Mouse (Mus musculus) midbrain, embryonic 16.5 days (tissue): ENCODE measurements around the gene Tead4. TPM values are rescaled to one million over a fixed set of nuclear protein-coding genes. Genes with fewer than 3 reads are reported as not detected.
"Not testable (repeated sequence)": the region's sequence is repeated elsewhere in the genome, so short reads cannot be mapped to it uniquely, and the experiment has no call there.

ENCODE experiments used
- ATAC-seq: fragments of 200-750 bp; cut with Nextera tagmentation; 2 replicates; pipeline ENCODE4 v1.8.0; 2017; ENCODE audit warnings: moderate TSS enrichment
- H3K27ac ChIP-seq: fragments of 300-500 bp; sonication (generic); 2 replicates; pipeline ENCODE4 v1.5.1; 2014; ENCODE audit warnings: mild to moderate bottlenecking, low read length, mixed read lengths
- H3K27me3 ChIP-seq: fragments of 300-500 bp; sonication (generic); 2 replicates; pipeline ENCODE4 v1.6.1; 2014; ENCODE audit warnings: low read depth, low read length, mixed read lengths; ENCODE audit not compliant: control insufficient read depth, insufficient read depth
- H3K36me3 ChIP-seq: fragments of 300-500 bp; sonication (generic); 2 replicates; pipeline ENCODE4 v1.6.1; 2014; ENCODE audit warnings: mild to moderate bottlenecking, low read length, moderate library complexity, mixed read lengths; ENCODE audit not compliant: control insufficient read depth, insufficient read depth
- H3K4me1 ChIP-seq: fragments of 300-500 bp; sonication (generic); 2 replicates; pipeline ENCODE4 v1.6.1; 2014; ENCODE audit warnings: mild to moderate bottlenecking, low read length, mixed read lengths; ENCODE audit not compliant: control insufficient read depth, insufficient read depth
- H3K4me2 ChIP-seq: fragments of 300-500 bp; sonication (generic); 2 replicates; pipeline ENCODE4 v1.6.1; 2014; ENCODE audit warnings: mild to moderate bottlenecking, low read length, mixed read lengths
- H3K4me3 ChIP-seq: fragments of 300-500 bp; sonication (generic); 2 replicates; pipeline ENCODE4 v1.5.1; 2014; ENCODE audit warnings: low read depth, mild to moderate bottlenecking, low read length, moderate library complexity, mixed read lengths
- H3K9ac ChIP-seq: fragments of 300-500 bp; sonication (generic); 2 replicates; pipeline ENCODE4 v1.6.1; 2014; ENCODE audit warnings: low read depth, low read length, mixed read lengths
- H3K9me3 ChIP-seq: fragments of 300-500 bp; sonication (generic); replicated peaks from 2 replicates; pipeline ENCODE4 v1.6.1; 2014; ENCODE audit warnings: mild to moderate bottlenecking, low read length, mixed read lengths; ENCODE audit not compliant: control insufficient read depth, poor library complexity, severe bottlenecking
- WGBS: fragments of 180-500 bp; shearing (Covaris S2); extraction: QIAGEN DNeasy Blood & Tissue Kit; methylation state at CpG from one replicate; pipeline ENCODE4 v1.1.7; 2014; 5-methylcytosine and 5-hydroxymethylcytosine counted together
- polyA plus RNA-seq: library from polyadenylated mRNA; unstranded; fragments of >200 nt; fragmentation: Nextera tagmentation; extraction: Ambion mirVana; gene quantifications from 2 replicates; pipeline ENCODE4 v1.2.1, GENCODE M21; 2015

Gene Tead4
- polyA plus RNA-seq, 1 experiment from 2014 or later, result 0.58 TPM

DNA sequence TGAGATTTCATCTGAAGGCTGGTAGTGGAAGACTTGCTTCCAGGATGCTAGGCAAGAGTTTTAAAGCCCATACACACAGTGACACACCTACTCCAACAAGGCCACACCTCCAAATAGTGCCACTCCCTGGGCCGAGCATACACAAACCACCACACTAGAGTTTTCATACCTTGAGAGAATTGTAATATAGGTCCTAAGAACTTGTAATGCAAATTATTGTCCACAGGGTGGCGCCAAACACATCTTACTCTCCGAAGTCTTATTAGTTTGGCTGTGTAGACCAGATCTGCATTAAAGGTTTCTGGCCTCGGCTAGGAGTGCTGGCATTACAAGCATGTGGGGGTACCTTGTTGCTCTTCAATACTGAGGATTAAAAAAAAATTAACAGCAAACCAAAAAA, 17.7 kb upstream of the Tead4 start:
- ATAC-seq, result peak; percentile 71
- Histone ChIP-seq H3K27ac (no peak overlapping the region), H3K4me3 (no peak overlapping the region), H3K4me1 (no peaks in the 10 kb centered on the region), H3K36me3 (peaks cover 17% of the 10 kb centered on the region), H3K9ac (no peak overlapping the region), H3K9me3 (no peaks in the 10 kb centered on the region), H3K27me3 (no peaks in the 10 kb centered on the region), H3K4me2 (no peak overlapping the region)
- 8% methylated on average over 4 of the region's 4 CpGs for WGBS

DNA sequence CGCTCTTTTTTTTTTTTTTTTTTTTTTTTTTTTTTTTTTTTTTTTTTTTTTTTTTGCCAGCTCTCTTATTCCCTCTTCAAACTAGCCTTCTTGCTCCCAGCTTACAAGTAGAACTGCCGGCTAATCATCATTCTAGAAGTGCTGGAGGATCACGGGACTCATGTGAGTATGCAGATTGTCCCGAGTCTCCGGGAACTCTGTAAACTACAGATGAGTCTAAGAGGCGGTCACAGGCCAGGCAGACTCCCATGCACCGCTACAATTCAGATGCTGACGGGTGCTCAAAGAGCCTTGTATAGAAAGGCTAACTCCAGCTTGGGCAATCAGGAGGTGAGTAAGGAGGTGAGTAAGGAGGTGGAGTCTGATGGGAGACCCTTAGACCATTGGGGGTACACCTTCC, 15.0 kb upstream of the Tead4 start:
- H3K9ac ChIP-seq, result no peak overlapping the region
- H3K4me3 ChIP-seq, result no peak overlapping the region
- no peaks in the 10 kb centered on the region for H3K36me3 ChIP-seq
- WGBS, result 79% methylated on average over 8 of the region's 8 CpGs
- no peaks in the 10 kb centered on the region for H3K27me3 ChIP-seq
- no peak overlapping the region for H3K27ac ChIP-seq
- no peaks in the 10 kb centered on the region for H3K9me3 ChIP-seq
- H3K4me1 ChIP-seq, result no peaks in the 10 kb centered on the region
- H3K4me2 ChIP-seq, result no peak overlapping the region
- ATAC-seq, result no peak

DNA sequence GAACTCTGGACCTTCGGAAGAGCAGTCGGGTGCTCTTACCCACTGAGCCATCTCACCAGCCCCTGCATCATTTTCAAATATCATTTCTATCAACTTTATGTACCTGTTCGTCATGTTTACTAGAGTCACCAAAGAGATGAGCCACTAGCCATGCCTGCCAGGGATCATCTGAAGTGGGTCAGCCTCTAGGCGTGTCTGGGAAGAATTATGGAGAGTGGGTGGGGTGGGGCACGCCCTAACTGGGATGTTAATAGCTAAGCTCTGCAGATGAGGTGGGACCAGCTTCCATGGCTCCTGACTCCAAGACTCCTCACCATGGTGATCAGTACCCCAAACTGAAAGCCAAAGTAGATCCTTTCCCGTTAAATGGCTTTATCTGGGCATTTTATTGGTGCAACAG, 14.2 kb upstream of the Tead4 start:
- Histone ChIP-seq H3K27me3 (no peaks in the 10 kb centered on the region), H3K9me3 (no peaks in the 10 kb centered on the region), H3K4me3 (no peak overlapping the region), H3K9ac (no peak overlapping the region), H3K4me1 (no peaks in the 10 kb centered on the region), H3K36me3 (no peaks in the 10 kb centered on the region), H3K4me2 (no peak overlapping the region), H3K27ac (no peak overlapping the region)
- 90% methylated on average over 6 of the region's 6 CpGs for WGBS
- ATAC-seq, result no peak

DNA sequence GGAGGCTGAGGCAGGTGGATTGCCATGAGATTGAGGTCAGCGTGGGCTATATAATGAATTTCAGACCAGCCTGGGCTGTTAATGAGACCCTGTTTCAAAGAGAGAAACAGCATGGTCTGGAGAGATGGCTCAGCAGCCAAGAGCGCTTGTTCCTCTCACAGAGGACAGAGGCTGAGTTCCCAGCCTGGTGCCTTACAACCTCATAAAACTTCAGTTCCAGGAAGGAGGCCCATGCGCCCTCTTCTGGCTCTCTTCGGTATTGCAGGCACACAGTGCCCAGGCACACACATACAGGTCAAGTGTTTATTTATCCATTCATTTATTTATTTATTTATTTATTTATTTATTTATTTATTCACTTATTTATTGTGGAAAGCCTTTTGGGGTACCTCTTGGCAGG, 7.7 kb upstream of the Tead4 start:
- Histone ChIP-seq H3K36me3 (no peaks in the 10 kb centered on the region), H3K9ac (no peak overlapping the region), H3K4me3 (no peak overlapping the region), H3K27ac (no peak overlapping the region), H3K4me1 (no peaks in the 10 kb centered on the region), H3K4me2 (no peak overlapping the region), H3K27me3 (no peaks in the 10 kb centered on the region), H3K9me3 (no peaks in the 10 kb centered on the region)
- ATAC-seq, result 0 out of 2 replicates have a peak, but pooled peaks have one; percentile 32
- WGBS, result 32% methylated on average over 4 of the region's 4 CpGs

DNA sequence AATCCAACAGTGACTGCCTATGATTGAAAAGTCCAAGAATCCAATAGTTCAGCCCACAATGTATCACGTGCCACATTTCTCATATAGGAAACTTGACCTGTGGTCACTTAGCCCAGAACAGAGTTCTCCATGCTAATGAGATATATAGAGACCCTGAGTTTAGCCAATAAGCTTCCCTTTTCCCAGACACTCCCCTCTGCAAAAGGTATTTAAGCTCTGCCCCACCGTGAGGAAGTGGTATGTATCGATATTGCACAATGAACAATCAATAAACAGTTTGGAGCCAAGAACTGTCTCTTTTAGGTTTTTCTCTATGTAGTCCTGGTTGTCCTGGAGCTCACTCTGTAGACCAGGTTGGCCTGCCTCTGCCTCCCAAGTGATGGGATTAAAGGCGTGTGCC, 4.2 kb upstream of the Tead4 start:
- H3K4me3 ChIP-seq, result no peak overlapping the region
- no peak overlapping the region for H3K4me2 ChIP-seq
- H3K4me1 ChIP-seq, result peaks cover 4% of the 10 kb centered on the region; the same call in 1 of the 2 replicates
- no peaks in the 10 kb centered on the region for H3K36me3 ChIP-seq
- no peak overlapping the region for H3K9ac ChIP-seq
- no peaks in the 10 kb centered on the region for H3K9me3 ChIP-seq
- no peak overlapping the region for H3K27ac ChIP-seq
- no peak for ATAC-seq
- H3K27me3 ChIP-seq, result peaks cover 10% of the 10 kb centered on the region
- 82% methylated on average over 4 of the region's 4 CpGs for WGBS

DNA sequence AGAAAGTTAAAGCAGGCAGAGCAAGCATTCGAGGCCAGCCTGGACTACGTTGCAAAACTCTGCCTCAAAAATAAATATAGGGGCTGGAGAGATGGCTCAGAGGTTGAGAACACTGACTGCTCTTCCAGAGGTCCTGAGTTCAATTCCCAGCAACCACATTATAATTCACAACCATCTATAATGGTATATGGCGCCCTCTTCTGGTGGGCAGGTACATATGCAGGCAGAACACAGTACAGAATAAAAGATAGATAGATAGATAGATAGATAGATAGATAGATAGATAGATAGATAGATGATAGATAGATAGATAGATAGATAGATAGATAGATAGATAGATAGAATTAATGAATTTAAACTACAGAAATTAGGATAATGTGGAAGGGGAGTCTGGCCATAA, 2.0 kb upstream of the Tead4 start:
- H3K4me2 ChIP-seq, ATAC-seq, H3K9me3 ChIP-seq, H3K9ac ChIP-seq, H3K27ac ChIP-seq, H3K4me3 ChIP-seq, H3K36me3 ChIP-seq: not testable (repeated sequence)
- Histone ChIP-seq H3K27me3 (peaks cover 29% of the 10 kb centered on the region), H3K4me1 (peaks cover 10% of the 10 kb centered on the region; the same call in 1 of the 2 replicates)
- 78% methylated on average over 3 of the region's 3 CpGs for WGBS

DNA sequence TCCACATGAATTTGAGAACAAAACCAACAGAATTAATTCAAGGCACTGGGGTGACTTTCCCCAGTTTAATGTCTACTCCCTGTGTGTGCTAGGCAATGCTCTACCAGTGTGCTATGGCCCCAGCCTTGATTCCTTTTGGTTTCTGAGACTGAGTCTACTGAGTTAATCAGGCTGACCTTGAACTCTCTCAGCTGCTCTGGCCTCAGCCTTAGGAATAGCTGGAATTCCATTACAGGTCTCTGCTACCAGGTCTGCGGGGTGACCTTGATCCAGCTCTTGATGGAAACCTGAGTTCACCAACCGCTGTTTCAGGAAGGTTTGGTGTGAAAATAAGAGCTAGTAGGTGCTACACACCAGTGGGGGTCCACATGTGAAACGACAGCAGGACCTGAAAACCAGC, 1.3 kb upstream of the Tead4 start:
- Histone ChIP-seq H3K4me1 (peaks cover 10% of the 10 kb centered on the region; the same call in 1 of the 2 replicates), H3K27ac (no peak overlapping the region), H3K4me2 (no peak overlapping the region), H3K36me3 (no peaks in the 10 kb centered on the region), H3K9me3 (no peaks in the 10 kb centered on the region), H3K9ac (no peak overlapping the region), H3K27me3 (peaks cover 31% of the 10 kb centered on the region), H3K4me3 (no peak overlapping the region)
- ATAC-seq, result no peak
- WGBS, result 83% methylated on average over 3 of the region's 3 CpGs

DNA sequence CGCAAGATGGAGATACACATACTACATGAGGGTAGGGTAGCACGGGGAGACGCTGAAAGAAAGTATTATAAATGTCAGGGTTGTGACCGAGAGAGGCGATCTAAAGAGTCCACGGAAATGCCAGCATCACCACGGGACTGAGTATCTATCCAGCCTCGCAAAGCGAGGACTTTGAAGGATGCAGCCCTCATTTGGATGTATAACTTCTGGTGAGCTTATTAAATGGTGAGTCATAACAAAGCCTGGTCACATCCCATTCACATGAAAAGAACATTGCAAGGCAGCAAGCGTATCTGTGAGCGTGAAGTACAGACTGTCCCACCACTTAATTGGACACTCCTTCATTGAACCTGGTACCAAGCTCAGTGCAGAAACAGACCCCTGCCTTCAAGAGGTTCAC, 835 bp upstream of the Tead4 start:
- ATAC-seq, result no peak
- peaks cover 31% of the 10 kb centered on the region for H3K27me3 ChIP-seq
- no peak overlapping the region for H3K27ac ChIP-seq

DNA sequence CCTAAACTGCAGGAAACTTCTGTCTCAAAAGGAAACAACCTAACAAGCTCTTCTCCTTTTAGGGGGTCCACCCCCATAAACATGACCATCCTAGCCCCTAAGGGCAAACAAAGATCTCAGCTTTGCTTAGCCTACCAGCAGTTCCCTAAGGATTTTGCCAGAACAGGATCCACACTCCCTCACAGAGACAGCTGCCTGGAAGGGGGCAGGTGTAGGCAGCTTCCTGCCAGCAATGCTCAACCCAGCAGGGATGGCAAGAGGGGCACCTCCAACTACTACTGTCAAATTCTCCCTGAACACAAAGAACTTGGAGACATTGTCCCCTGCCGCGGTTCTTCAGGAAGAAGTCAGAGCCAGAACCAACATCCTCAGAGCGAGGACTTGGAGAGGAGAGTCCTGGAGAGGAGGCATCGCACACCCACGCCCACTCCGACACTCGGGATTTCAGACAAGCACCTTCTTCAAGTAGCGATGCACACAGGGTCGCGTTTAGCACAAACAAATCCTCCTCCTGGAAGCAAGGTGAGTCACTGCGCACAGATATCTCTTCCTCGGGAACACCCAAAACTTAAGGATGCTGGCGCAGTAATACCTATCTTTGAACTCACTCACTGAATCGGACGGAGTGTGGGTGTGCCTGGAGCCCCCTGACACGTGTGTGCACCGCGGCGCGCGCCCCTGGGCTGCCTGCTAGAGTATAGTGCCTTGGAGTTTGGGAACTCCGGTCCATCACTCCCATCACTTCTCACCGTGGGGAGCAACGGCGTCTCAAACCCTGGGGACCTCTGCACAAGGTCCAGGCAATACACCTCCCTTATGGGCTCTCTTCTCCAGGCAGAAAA, 1.1 kb downstream of the Tead4 start:
- Histone ChIP-seq H3K4me3 (peak overlapping the region; percentile 73), H3K27ac (no peak overlapping the region), H3K27me3 (peaks cover 31% of the 10 kb centered on the region), H3K4me2 (peak overlapping the region; percentile 99), H3K36me3 (no peaks in the 10 kb centered on the region), H3K9ac (peak overlapping the region; percentile 58), H3K4me1 (peaks cover 10% of the 10 kb centered on the region; the same call in 1 of the 2 replicates), H3K9me3 (no peaks in the 10 kb centered on the region)
- peak; percentile 15; the same call in 1 of the 2 replicates for ATAC-seq
- under 1% methylated on average over 25 of the region's 25 CpGs for WGBS

More for the DNA sequence above, 835 bp upstream of the Tead4 start:
- Histone ChIP-seq H3K9ac (no peak overlapping the region), H3K4me2 (peak overlapping the region; percentile 99; the same call in 1 of the 2 replicates), H3K4me3 (no peak overlapping the region), H3K9me3 (no peaks in the 10 kb centered on the region), H3K36me3 (no peaks in the 10 kb centered on the region), H3K4me1 (peaks cover 10% of the 10 kb centered on the region; the same call in 1 of the 2 replicates)
- WGBS, result 43% methylated on average over 11 of the region's 11 CpGs
